Mouse (Mus musculus) frontal cortex, adult 2 months (tissue): ENCODE data around the gene Mpg. TPM values are rescaled to one million over a fixed set of nuclear protein-coding genes. Genes with fewer than 3 reads are reported as not detected.

Experiments used
- DNase-seq, 2 experiments: peaks; one replicate each; pipeline ENCODE4 v3.0.0; 2022; ENCODE audit warnings: low spot score in 1 of 2; ENCODE audit errors: extremely low spot score in 1 of 2
- polyA plus RNA-seq: library from polyadenylated mRNA; depleted of rRNA; stranded (reverse); fragments of >200 nt; gene quantifications from 2 replicates; pipeline ENCODE4 v1.2.3, GENCODE M21; 2012

Gene Mpg
- polyA plus RNA-seq, 1 experiment: 17.0 TPM

- DNase-seq: no peak
Measured at GRCm38 (mm10) chr11:32228292-32228845, 2.1 kb downstream of the Mpg start.

GRCm38 (mm10) chr11:32230220-32230619 is 3.9 kb downstream of the Mpg start:
- DNase-seq: peak in 1 of 2 experiments; percentile 78

GRCm38 (mm10) chr11:32231125-32231524 is 4.8 kb downstream of the Mpg start:
- DNase-seq: peak in 1 of 2 experiments; percentile 74

GRCm38 (mm10) chr11:32232848-32233247 is 6.5 kb downstream of the Mpg start:
- DNase-seq: no peak

GRCm38 (mm10) chr11:32233895-32234294 is 7.6 kb downstream of the Mpg start:
- DNase-seq: no peak

GRCm38 (mm10) chr11:32234816-32235485 is 8.6 kb downstream of the Mpg start:
- no peak for DNase-seq

GRCm38 (mm10) chr11:32235646-32236045 is 9.3 kb downstream of the Mpg start:
- DNase-seq: peak in 1 of 2 experiments; percentile 81

- DNase-seq: no peak
Measured at GRCm38 (mm10) chr11:32236132-32236531, 9.8 kb downstream of the Mpg start.

- DNase-seq: no peak
Measured at GRCm38 (mm10) chr11:32236712-32237410, 10.6 kb downstream of the Mpg start.

- no peak for DNase-seq
Measured at GRCm38 (mm10) chr11:32237411-32237795, 11.1 kb downstream of the Mpg start.

- peak in 1 of 2 experiments; percentile 86 for DNase-seq
Measured at GRCm38 (mm10) chr11:32238093-32238860, 12.0 kb downstream of the Mpg start.

- DNase-seq: no peak
Measured at GRCm38 (mm10) chr11:32241391-32241790, 15.1 kb downstream of the Mpg start.

GRCm38 (mm10) chr11:32242209-32242608 is 15.9 kb downstream of the Mpg start:
- DNase-seq: no peak

GRCm38 (mm10) chr11:32243205-32243955 is 17.1 kb downstream of the Mpg start:
- peak in 1 of 2 experiments; percentile 68 for DNase-seq

GRCm38 (mm10) chr11:32244064-32244463 is 17.8 kb downstream of the Mpg start:
- DNase-seq: no peak

- no peak for DNase-seq
Measured at GRCm38 (mm10) chr11:32244617-32245016, 18.3 kb downstream of the Mpg start.

- no peak for DNase-seq
Measured at GRCm38 (mm10) chr11:32245614-32246013, 19.3 kb downstream of the Mpg start.

- DNase-seq: no peak
Measured at GRCm38 (mm10) chr11:32247068-32247467, 20.8 kb downstream of the Mpg start.

GRCm38 (mm10) chr11:32248350-32248749 is 22.0 kb downstream of the Mpg start:
- no peak for DNase-seq
